Mouse (Mus musculus) frontal cortex, postnatal 25 days (tissue): ENCODE data around the gene Slc25a28.

Source experiments
- DNase-seq, 2 experiments: peaks; one replicate each; pipeline ENCODE4 v3.0.0; 2022; ENCODE audit warnings: low spot score in 2 of 2

Slc25a28 gene

DNA sequence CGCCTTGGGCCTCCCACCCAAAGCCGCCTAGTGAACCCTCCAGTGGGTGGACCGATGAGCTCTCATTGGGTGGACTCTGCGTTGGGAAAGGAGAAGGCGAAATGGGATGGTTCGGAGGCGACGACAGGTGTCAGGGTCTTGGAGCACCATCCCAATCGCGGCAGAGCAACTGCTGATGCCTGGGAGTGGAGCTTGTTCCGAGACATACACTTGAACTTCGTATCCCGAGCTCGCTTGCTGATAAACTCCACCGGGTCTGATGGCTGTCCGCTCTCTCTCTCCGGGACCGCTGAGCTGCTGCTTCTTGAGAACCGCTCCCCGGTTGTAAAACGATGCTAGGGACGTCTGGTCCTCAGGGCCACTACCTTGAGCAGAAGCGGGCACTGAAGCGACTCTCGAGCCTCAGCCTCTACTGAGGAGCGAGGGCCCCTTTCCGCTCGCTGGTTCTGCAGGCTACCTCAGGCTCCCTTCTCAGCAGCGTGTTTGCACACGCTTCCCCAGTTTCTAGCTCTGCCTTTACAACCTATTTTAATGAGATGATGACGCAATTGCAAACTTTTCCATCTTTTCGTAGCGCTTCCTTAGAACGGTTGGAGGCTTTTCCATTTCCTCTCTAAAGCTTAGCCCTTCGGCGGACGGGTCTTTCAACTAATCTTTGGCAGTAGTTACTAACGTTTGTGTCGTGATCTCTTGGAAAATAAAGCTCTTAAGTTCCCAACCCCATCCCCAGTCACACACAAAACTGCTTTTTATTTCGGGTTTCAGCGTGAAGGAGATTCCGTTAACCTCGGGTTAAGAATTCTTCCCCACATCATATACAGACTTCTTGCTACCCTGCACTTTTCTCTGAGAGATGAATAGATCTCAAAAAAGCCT, 1.1 kb upstream of the Slc25a28 start:
- no peak for DNase-seq

GRCm38 (mm10) chr19:43674316-43674689, 378 bp downstream of the Slc25a28 start:
- peak; percentile 19 to 45 for DNase-seq

- DNase-seq, result no peak
These were observed 967 bp downstream of the Slc25a28 start for GRCm38 (mm10) chr19:43673513-43674315.

DNA sequence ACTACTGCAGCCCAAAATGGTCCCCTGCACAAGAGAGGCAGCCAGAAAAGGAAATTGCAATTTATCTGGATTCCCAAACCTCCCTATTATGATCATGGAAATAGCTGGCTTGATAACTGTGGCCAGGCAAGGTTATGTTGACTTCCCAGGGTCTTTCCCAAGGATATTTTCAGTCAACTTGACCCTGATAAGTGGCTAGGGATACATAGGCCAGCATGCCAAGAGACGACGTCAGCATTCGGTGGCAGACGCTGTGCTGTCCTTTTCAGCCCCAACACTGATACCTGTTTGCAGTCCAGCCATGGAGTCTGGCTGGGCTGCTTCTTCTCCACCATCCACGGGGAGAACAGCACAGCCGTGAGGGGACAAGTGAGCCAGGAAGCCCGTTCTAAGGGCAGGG, 3.6 kb downstream of the Slc25a28 start:
- DNase-seq, result no peak

DNA sequence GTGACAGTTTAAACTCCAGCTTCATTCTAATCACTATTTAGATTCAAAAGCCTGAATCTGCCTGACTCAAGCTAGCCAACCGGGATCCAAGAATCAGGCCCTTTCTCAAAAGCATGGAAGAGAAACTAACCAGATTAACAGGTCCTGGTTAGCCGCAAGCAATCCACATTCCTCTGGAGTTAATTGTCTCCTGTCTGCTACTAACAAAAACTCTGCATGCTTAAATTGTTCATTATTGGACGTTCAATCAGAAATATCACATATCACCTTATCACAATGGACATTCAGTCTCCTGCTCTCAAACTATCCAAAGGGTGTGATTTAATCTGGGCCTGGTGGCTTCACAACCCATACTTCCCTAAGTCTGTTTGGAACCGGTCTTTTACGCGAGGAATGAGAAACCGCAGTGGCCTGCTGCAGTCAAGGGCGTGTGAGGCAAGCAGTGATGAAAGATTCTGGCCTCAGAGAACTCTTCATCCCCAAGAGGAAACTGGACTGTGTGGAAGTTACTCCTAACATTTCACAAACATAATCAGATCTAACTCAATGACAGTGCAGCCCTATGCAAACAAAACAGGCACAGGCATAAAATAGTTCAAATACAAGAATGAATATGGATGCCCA, 5.4 kb downstream of the Slc25a28 start:
- no peak for DNase-seq

- DNase-seq, result no peak
These were observed 7.3 kb downstream of the Slc25a28 start for GRCm38 (mm10) chr19:43667430-43667809.

- no peak for DNase-seq
These were observed 7.8 kb downstream of the Slc25a28 start for GRCm38 (mm10) chr19:43666661-43667429.

DNA sequence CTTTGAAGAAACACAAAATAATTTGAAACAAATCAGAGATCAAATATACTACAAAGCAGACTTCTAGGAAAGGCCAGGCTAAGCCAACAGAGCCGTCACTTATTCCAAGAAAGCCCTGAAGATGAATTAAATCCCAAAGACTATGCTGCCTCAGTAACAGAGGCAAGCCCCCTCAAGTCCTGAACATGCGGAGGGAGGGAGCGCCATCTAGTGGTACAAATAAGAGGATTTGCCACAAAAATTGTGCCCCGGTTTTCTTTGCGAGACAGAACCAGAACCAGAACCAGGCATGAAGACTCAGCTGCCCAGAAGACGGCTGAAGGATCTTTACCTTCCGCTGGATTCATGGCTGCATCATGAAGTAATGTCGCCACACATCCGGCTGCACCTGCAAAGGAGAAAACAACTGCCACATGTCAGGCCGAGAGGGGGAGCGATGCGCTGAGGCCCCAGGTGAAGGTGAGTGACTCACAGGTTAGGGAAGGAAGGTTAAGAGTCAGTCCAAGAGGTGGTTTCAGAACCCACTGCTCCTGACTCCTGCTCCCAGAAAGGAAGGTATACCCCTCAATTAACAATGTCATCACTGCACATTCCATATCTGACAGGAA, 9.1 kb downstream of the Slc25a28 start:
- peak in 1 of 2 experiments; percentile 39 for DNase-seq

- DNase-seq, result no peak
These were observed 11.2 kb downstream of the Slc25a28 start for GRCm38 (mm10) chr19:43663471-43663870.

DNA sequence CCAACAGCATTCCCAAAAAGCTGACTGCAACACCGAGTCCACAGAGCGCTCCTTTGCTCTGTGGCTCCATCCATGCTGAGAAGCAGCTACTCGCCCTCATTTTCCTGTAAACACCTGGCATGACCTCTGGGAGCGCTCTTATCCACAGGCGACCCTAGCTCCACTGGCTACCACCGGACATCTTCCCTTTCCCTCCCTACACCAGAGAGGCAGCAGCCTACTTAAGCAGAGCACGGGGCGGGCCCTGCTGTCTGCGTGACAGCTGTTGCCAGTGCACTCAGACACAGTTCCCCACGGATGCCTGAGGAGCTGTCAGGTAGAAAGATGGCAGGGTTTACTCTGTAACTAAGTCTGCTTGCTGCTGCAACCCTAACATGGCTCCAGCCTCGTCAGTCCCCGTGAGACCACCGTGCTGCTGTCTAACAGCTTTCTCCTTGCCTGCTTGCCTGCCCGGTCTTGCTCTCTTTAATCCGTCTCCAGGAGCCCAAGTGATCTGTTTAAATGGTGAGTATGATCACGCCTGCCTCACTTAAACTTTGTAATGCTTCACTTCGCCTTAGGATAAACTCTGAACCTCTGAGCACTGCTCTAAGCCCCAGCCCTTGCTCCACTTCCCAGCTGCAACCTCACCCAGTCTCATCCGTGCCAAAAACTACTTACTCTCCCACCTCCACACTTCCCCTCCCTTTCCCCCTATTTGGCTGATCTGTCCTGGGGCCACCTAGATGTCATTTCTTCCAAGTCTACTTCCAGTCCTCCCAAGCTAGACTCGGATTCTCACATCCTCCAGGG, 12.3 kb downstream of the Slc25a28 start:
- DNase-seq, result no peak

DNA sequence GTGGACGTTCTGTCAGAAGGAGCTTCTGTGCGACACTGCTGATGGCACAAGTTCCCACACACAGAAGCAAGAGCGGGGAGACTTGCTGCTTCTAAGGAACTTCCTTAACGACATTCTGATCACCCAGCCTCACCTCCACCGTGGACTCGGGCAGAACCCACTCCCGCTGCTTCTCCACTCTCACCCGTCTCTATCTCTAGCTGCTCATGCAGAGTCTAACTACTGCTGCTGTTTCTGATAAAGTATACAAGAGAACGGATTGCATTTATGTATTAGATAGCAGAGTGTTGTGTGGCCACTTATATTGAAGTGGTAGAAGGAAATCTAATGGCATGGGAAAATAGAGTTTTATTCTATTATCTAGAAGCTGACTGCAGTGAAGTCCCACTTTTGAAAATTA, 13.9 kb downstream of the Slc25a28 start:
- DNase-seq, result no peak

DNA sequence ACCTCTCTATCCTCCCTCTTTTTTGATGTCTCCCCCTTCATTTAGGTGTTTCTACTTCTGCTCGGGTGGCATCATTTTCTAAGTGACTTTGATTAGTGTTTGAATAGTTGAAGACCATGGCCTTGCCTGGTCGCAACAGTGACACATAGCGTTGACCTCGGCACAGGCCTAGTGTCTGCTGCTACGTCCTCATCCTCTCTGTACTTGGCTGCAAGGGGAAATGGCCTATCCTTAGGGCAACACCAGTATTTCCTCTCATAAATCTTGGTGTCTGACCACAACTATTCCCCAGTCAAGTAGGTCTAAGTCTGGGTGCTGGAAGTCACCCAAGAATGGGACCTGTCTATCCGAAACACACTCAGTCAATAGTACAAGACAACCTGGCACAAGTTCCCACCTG, 15.0 kb downstream of the Slc25a28 start:
- no peak for DNase-seq

DNA sequence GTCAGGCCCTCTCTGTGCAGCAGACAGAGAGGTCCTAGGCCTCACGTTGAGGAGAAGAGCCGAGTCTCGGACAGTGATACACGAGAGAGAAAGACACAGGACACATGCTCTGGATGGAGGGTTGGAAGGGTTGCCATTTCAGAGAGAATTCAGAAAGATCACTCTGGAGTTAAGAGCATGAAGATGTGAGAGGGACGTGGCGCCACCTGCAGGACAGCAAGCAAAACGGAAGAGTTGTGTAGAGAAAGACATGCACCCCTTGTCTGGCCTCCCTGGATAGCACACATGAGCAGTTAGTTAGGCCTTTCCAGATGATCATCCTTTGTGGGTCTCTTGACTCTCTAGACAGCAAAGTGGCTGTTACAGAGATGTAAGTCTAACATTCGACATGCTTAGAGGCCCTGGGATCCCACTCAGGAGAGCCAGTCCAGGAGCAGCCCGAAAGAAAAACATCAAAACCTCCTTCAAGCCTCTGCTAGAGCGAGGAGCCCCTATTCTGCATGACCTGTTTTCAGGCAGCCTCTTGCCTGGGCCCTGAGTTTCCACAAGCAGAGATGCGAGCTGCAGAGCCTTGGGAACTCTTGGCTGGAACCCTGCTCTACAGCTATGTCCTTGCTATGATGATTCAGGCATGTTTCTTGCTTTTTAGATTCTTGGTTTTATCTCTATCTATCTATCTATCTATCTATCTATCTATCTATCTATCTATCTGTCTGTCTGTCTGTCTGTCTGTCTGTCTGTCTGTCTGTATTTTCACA, 18.8 kb downstream of the Slc25a28 start:
- peak; percentile 52 to 57 for DNase-seq

DNA sequence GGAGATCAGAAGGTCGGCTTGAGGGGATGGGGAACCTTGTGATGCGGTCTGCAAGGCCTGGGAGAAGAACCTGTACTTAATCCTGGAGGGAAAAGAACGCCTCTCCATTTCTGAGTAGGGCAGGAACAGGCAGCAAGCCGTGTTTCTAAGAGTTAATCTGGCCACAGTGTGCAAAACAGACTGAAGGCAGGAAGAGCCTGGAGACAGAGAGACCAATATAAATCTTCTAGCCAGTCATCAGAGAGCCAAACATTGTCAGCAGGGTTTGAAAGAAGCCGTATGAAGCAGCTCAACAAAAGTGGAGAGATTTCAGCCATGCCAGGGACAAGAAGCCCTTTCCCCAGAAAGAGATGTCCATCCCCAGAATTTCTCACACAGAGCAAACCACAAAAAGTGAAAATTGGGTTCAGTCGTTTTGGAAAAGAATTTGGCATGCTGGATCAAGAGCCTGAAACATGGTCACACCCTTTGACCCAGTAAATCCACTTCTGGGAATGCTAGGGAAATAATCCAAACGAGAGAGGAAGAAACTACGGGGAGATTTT, 23.4 kb downstream of the Slc25a28 start:
- no peak for DNase-seq

DNA sequence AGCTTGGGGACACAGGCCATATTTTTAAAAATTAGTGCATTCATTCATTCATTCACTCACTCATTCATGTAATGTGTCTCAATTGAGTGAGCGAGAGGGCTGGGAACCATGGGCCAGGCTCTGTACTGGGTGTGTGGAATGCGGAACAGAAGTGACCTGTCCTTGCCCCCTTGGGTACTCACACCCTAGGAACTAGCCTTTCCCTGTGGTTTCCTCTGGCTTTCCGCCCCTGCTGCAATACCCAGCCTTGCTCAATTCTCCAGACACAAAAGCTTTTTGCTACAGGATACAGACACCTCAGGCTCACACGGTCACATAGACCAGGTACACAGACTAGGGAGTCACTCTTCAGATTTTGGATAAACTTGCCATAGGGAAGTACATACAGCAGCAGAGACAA, 26.3 kb downstream of the Slc25a28 start:
- DNase-seq, result no peak

DNA sequence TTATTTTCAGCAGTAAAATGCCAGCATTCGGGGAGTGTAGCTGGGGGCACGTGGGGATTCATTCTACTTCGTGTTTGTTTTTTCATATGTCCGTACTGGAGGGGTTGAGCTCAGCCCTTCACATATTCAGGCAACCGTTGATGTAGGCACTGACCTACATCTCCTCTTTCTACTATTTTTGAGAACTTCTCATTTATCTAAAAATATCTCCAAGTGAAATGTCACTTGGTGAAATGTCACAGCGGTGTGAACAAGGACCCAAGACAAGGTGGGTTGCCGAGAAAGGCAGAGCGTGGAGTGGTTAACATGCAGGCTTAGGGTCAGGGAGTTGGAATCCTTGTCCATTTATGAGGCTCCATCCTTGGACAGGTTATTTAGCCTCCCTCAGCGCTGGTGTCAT, 27.4 kb downstream of the Slc25a28 start:
- no peak for DNase-seq

GRCm38 (mm10) chr19:43646852-43647251, 27.8 kb downstream of the Slc25a28 start:
- DNase-seq, result no peak

- no peak for DNase-seq
These were observed 29.2 kb downstream of the Slc25a28 start for GRCm38 (mm10) chr19:43645508-43645907.

- DNase-seq, result no peak
These were observed 31.8 kb downstream of the Slc25a28 start for GRCm38 (mm10) chr19:43642843-43643242.
